Mouse (Mus musculus) heart, embryonic 11.5 days (tissue): ENCODE data around the gene Pcca. TPM values are rescaled to one million over a fixed set of nuclear protein-coding genes. Genes with fewer than 3 reads are reported as not detected.

ENCODE experiments used
- ATAC-seq: fragments of 200-750 bp; cut with Nextera tagmentation; replicated peaks from 2 replicates; pipeline ENCODE4 v1.8.0; 2017; ENCODE audit warnings: moderate library complexity; ENCODE audit not compliant: insufficient number of reproducible peaks, low FRiP score, low TSS enrichment
- H3K27ac ChIP-seq: fragments of 300-500 bp; sonication (generic); 2 replicates; pipeline ENCODE4 v1.5.1; 2014; ENCODE audit warnings: mild to moderate bottlenecking, low read depth, low read length
- H3K27me3 ChIP-seq: fragments of 300-500 bp; sonication (generic); 2 replicates; pipeline ENCODE4 v1.6.1; 2014; ENCODE audit warnings: mild to moderate bottlenecking, low read length, mixed read lengths; ENCODE audit not compliant: control insufficient read depth, insufficient read depth
- H3K36me3 ChIP-seq: fragments of 300-500 bp; sonication (generic); 2 replicates; pipeline ENCODE4 v1.6.1; 2014; ENCODE audit warnings: mild to moderate bottlenecking, low read length, moderate library complexity, mixed read lengths; ENCODE audit not compliant: control insufficient read depth, insufficient read depth
- H3K4me1 ChIP-seq: fragments of 300-500 bp; sonication (generic); 2 replicates; pipeline ENCODE4 v1.6.1; 2014; ENCODE audit warnings: low read length; ENCODE audit not compliant: control insufficient read depth, insufficient read depth
- H3K4me2 ChIP-seq: fragments of 300-500 bp; sonication (generic); 2 replicates; pipeline ENCODE4 v1.6.1; 2014; ENCODE audit warnings: mild to moderate bottlenecking, moderate library complexity
- H3K4me3 ChIP-seq: fragments of 300-500 bp; sonication (generic); 2 replicates; pipeline ENCODE4 v1.5.1; 2014; ENCODE audit warnings: low read depth, low read length
- H3K9ac ChIP-seq: fragments of 300-500 bp; sonication (generic); 2 replicates; pipeline ENCODE4 v1.6.1; 2014; ENCODE audit warnings: mild to moderate bottlenecking, low read depth, low read length, moderate library complexity
- H3K9me3 ChIP-seq: fragments of 300-500 bp; sonication (generic); replicated peaks from 2 replicates; pipeline ENCODE4 v1.6.1; 2016; ENCODE audit warnings: low read length; ENCODE audit not compliant: control insufficient read depth
- WGBS: fragments of 180-500 bp; shearing (Covaris S2); extraction: QIAGEN DNeasy Blood & Tissue Kit; methylation state at CpG from one replicate; pipeline ENCODE4 v1.1.7; 2014; ENCODE audit not compliant: insufficient replicate concordance; 5-methylcytosine and 5-hydroxymethylcytosine counted together
- polyA plus RNA-seq: library from polyadenylated mRNA; unstranded; fragments of >200 nt; fragmentation: Nextera tagmentation; extraction: Ambion mirVana; gene quantifications from 2 replicates; pipeline ENCODE4 v1.2.1, GENCODE M21; 2014

Pcca gene
- polyA plus RNA-seq, 1 experiment from 2014 or later = 24.9 TPM

DNA sequence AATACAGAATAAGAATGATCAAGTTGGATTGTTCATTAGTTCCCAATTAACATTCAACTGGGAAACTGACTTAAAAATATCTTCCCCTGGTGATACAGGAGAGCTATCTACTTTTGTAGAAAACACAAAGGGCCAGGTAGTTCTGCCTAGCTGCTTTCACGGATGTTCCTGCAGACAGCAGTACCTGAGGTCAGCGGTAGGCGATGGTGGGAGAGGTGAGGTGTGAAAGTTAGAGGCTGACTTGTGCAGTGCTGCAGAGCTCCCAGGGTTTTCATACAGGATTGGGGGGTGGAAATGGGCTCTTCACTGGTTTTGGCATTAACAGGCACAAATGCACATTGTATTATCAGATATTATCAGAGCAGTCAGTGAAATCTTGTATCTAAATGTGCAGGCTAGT is 343.7 kb downstream of the Pcca start:
- no peak overlapping the region for H3K4me3 ChIP-seq
- no peak overlapping the region for H3K9ac ChIP-seq
- 72% methylated on average over 3 of the region's 3 CpGs for WGBS
- peaks cover 16% of the 10 kb centered on the region for H3K4me1 ChIP-seq
- no peak for ATAC-seq
- H3K27ac ChIP-seq = no peak overlapping the region
- no peaks in the 10 kb centered on the region for H3K9me3 ChIP-seq
- no peaks in the 10 kb centered on the region for H3K27me3 ChIP-seq
- no peaks in the 10 kb centered on the region for H3K36me3 ChIP-seq
- H3K4me2 ChIP-seq = no peak overlapping the region

- no peak overlapping the region for H3K4me2 ChIP-seq
- H3K4me3 ChIP-seq = no peak overlapping the region
- H3K9ac ChIP-seq = no peak overlapping the region
- H3K4me1 ChIP-seq = peaks cover 9% of the 10 kb centered on the region
- WGBS = 81% methylated on average over 7 of the region's 7 CpGs
- H3K27ac ChIP-seq = no peak overlapping the region
- no peak for ATAC-seq
- no peaks in the 10 kb centered on the region for H3K9me3 ChIP-seq
- no peaks in the 10 kb centered on the region for H3K27me3 ChIP-seq
- no peaks in the 10 kb centered on the region for H3K36me3 ChIP-seq
Measured at GRCm38 (mm10) chr14:122880291-122880690, 346.2 kb downstream of the Pcca start.

- no peak overlapping the region for H3K9ac ChIP-seq
- H3K9me3 ChIP-seq = no peaks in the 10 kb centered on the region
- no peak overlapping the region for H3K27ac ChIP-seq
- H3K4me3 ChIP-seq = no peak overlapping the region
- H3K4me1 ChIP-seq = peaks cover 4% of the 10 kb centered on the region
- no peak; the same call in 1 of the 2 replicates for ATAC-seq
- WGBS = 36% methylated on average over 2 of the region's 2 CpGs
- 0 out of 2 replicates have a peak, but pooled peaks cover 2% of the 10 kb centered on the region for H3K27me3 ChIP-seq
- H3K4me2 ChIP-seq = no peak overlapping the region
- no peaks in the 10 kb centered on the region for H3K36me3 ChIP-seq
Measured at GRCm38 (mm10) chr14:122881699-122882098, 347.6 kb downstream of the Pcca start.

GRCm38 (mm10) chr14:122882201-122882639 is 348.1 kb downstream of the Pcca start:
- no peaks in the 10 kb centered on the region for H3K36me3 ChIP-seq
- peaks cover 4% of the 10 kb centered on the region for H3K4me1 ChIP-seq
- no peak overlapping the region for H3K4me3 ChIP-seq
- H3K4me2 ChIP-seq = no peak overlapping the region
- WGBS = 77% methylated on average over 9 of the region's 9 CpGs
- no peak for ATAC-seq
- no peak overlapping the region for H3K9ac ChIP-seq
- H3K9me3 ChIP-seq = no peaks in the 10 kb centered on the region
- H3K27ac ChIP-seq = no peak overlapping the region
- 0 out of 2 replicates have a peak, but pooled peaks cover 2% of the 10 kb centered on the region for H3K27me3 ChIP-seq

DNA sequence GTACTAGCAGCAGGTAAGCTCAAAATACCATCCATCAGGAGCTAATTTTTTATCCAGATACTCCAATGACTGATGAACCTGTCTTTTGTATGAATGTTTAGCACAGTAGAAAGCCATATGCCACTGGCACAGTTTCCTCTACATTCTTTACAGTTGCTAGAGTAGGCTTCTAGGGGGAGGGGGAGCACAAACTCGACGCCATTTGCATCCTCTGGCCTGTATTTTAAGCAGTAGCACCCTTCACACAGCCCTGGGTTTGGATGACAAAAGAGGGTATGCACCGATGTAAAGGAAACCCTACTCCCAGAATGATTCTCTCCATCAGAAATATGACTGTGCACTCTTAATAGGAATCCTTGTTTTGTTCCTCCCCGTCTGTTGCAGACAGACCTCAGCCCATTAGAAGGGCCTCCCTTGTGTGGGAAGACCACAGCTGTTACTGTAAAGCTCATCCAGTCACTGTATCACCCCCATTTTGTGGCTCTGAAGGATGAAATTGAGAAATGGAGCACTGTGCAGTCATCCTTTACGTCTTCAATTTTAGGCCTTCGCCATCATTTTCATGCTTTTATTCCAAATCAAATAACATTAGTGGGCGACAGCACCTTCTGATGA is 348.8 kb downstream of the Pcca start:
- Histone ChIP-seq H3K9ac (no peak overlapping the region), H3K9me3 (no peaks in the 10 kb centered on the region)
- WGBS = 83% methylated on average over 7 of the region's 7 CpGs

GRCm38 (mm10) chr14:122883410-122883806 is 349.3 kb downstream of the Pcca start:
- Histone ChIP-seq H3K4me3 (no peak overlapping the region), H3K27me3 (0 out of 2 replicates have a peak, but pooled peaks cover 2% of the 10 kb centered on the region), H3K9ac (no peak overlapping the region), H3K9me3 (no peaks in the 10 kb centered on the region), H3K27ac (no peak overlapping the region), H3K4me1 (peaks cover 15% of the 10 kb centered on the region), H3K4me2 (no peak overlapping the region), H3K36me3 (no peaks in the 10 kb centered on the region)
- 73% methylated on average over 4 of the region's 4 CpGs for WGBS
- ATAC-seq = no peak

More for the DNA sequence above, 348.8 kb downstream of the Pcca start:
- H3K4me2 ChIP-seq = no peak overlapping the region
- no peaks in the 10 kb centered on the region for H3K36me3 ChIP-seq
- no peak for ATAC-seq
- 0 out of 2 replicates have a peak, but pooled peaks cover 2% of the 10 kb centered on the region for H3K27me3 ChIP-seq
- H3K4me1 ChIP-seq = peaks cover 9% of the 10 kb centered on the region
- no peak overlapping the region for H3K27ac ChIP-seq
- H3K4me3 ChIP-seq = no peak overlapping the region

DNA sequence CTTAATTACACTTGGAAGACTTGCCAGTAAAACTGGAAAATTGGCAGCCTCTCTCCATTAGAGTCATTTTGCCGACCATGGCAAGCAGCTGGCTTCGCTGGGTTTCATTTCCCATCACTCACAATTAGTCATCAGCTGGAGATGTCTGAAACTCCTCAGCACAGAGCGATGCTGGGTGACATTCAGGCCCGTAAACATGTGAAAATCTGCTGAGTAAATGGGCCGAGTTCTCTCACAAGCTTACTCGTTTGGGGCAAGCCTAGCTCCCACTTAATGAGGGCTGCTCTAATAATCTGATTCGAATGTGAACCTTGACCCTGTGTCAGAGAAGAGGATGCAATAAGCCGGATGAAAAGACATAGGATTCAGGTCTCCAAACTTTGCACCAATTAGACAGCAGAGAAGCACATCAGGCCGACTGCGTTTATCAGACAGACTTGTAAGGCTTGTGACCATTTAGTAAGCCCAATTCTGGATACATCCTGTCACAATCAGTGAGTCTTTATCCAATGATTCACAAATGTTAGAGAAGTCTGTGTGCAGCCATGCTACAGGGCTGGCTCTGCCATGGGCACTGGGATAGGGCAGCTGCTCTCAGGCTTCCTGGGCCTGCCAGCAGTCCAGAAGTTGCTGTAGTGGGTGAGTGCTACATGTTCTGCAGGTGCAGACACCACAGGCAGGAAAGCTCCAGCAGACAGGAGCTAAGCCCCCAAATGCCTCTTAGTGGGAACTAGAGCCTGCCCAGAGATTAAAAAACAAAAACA is 349.9 kb downstream of the Pcca start:
- H3K36me3 ChIP-seq = no peaks in the 10 kb centered on the region
- H3K9ac ChIP-seq = no peak overlapping the region
- H3K4me1 ChIP-seq = peaks cover 15% of the 10 kb centered on the region
- 0 out of 2 replicates have a peak, but pooled peaks cover 2% of the 10 kb centered on the region for H3K27me3 ChIP-seq
- no peak overlapping the region for H3K27ac ChIP-seq
- no peaks in the 10 kb centered on the region for H3K9me3 ChIP-seq
- WGBS = 62% methylated on average over 10 of the region's 10 CpGs
- no peak for ATAC-seq
- H3K4me2 ChIP-seq = no peak overlapping the region
- no peak overlapping the region for H3K4me3 ChIP-seq

- Histone ChIP-seq H3K27ac (no peak overlapping the region), H3K36me3 (no peaks in the 10 kb centered on the region), H3K9ac (no peak overlapping the region), H3K9me3 (no peaks in the 10 kb centered on the region), H3K4me2 (no peak overlapping the region), H3K27me3 (0 out of 2 replicates have a peak, but pooled peaks cover 2% of the 10 kb centered on the region), H3K4me3 (no peak overlapping the region), H3K4me1 (peaks cover 15% of the 10 kb centered on the region)
- 93% methylated on average over 7 of the region's 7 CpGs for WGBS
- ATAC-seq = no peak
Measured at GRCm38 (mm10) chr14:122885893-122886292, 351.8 kb downstream of the Pcca start.
